Mouse (Mus musculus) hindbrain, embryonic 15.5 days (tissue): ENCODE measurements around the gene Prok1. TPM values are rescaled to one million over a fixed set of nuclear protein-coding genes. Genes with fewer than 3 reads are reported as not detected.

Experiments
- polyA plus RNA-seq: library from polyadenylated mRNA; unstranded; fragments of >200 nt; fragmentation: Nextera tagmentation; extraction: Ambion mirVana; gene quantifications from 2 replicates; pipeline ENCODE4 v1.2.1, GENCODE M21; 2015

Gene Prok1
- polyA plus RNA-seq, 1 experiment from 2014 or later = not detected

Other genes starting within 250 kb of the Prok1 start
- 11.6 and 12.0 TPM in 2 replicates for gene Kcna3, start 203.5 kb downstream of the Prok1 start, polyA plus RNA-seq
- 1.7 and 2.1 TPM in 2 replicates for gene Kcna2, start 138.6 kb downstream of the Prok1 start, polyA plus RNA-seq
- gene Kcna10, start 56.7 kb downstream of the Prok1 start, polyA plus RNA-seq = not detected in 2 replicates
- 4.5 TPM in 1 of 2 replicates, not detected in the other for gene Cym, start 18.0 kb downstream of the Prok1 start, polyA plus RNA-seq
- 0.12 and 0.40 TPM in 2 replicates for gene A630076J17Rik, start 9.1 kb downstream of the Prok1 start, polyA plus RNA-seq
- 176 and 186 TPM in 2 replicates for gene Lamtor5, start 39.2 kb upstream of the Prok1 start, polyA plus RNA-seq
- gene Slc16a4, start 51.5 kb upstream of the Prok1 start, polyA plus RNA-seq = 2.5 and 2.6 TPM in 2 replicates
- 6.9 and 7.5 TPM in 2 replicates for gene Rbm15, start 94.0 kb upstream of the Prok1 start, polyA plus RNA-seq
- 10.1 and 10.4 TPM in 2 replicates for gene Kcnc4, start 219.8 kb upstream of the Prok1 start, polyA plus RNA-seq